Mouse (Mus musculus): ENCODE results near the gene Zfp106.

DNA sequence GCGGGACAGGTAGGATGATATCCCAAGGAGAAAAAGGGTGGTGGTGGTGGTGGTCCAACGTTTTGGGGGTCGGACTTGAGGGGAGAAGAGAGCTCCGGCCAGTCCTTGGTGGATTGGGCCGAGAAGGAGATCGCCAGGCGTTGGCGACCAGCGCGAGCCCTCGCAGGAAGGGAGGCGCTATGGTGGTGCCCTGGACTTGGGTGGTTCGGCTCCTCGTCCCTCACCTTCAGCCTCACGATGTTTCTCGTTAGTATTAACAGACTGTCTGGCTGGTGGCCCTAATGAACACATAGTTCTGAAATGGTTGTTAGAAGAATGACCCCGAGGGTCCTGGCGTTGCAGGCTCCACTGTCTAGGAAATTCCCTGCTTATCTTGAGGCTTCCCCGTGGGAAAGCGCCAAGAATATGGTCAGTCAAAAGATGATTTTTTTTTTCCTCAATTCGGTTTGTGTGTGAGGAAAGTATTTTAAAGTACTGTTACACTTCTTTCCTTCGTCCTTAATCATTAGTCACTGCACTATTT lies 4.2 kb upstream of the Zfp106 start:
- TF ChIP-seq CTCF (conservative IDR thresholded peaks at IDR 0.05; ENCODE audit: insufficient read depth, insufficient read length, low read depth, low read length) (no peak), POLR2A (IDR thresholded peaks at IDR 0.05; ENCODE audit: low read depth, low read length) (no peak)

Data from kidney, adult 2 months (tissue).